Mouse (Mus musculus) gastrocnemius, postnatal 4 days (tissue): ENCODE results near the gene Cdc42ep3. TPM values are rescaled to one million over a fixed set of nuclear protein-coding genes. Genes with fewer than 3 reads are reported as not detected.

Experiments
- DNase-seq, 2 experiments: peaks; one replicate each; pipeline ENCODE4 v3.0.0; 2021 to 2022; ENCODE audit warnings: low spot score in 2 of 2, mixed read lengths in 2 of 2
- total RNA-seq, 2 experiments: library from RNA; stranded (reverse); gene quantifications; 2 replicates each; pipeline ENCODE4 v1.2.3; 2021

Cdc42ep3 gene
- total RNA-seq, 2 experiments from 2014 or later, result 29.2 to 37.2 TPM

- no peak for DNase-seq
Observed at GRCm38 (mm10) chr17:79345001-79345709, 9.7 kb downstream of the Cdc42ep3 start.

- no peak for DNase-seq
Observed at GRCm38 (mm10) chr17:79343334-79343946, 11.5 kb downstream of the Cdc42ep3 start.

GRCm38 (mm10) chr17:79342639-79343333 lies 12.1 kb downstream of the Cdc42ep3 start:
- no peak for DNase-seq

DNA sequence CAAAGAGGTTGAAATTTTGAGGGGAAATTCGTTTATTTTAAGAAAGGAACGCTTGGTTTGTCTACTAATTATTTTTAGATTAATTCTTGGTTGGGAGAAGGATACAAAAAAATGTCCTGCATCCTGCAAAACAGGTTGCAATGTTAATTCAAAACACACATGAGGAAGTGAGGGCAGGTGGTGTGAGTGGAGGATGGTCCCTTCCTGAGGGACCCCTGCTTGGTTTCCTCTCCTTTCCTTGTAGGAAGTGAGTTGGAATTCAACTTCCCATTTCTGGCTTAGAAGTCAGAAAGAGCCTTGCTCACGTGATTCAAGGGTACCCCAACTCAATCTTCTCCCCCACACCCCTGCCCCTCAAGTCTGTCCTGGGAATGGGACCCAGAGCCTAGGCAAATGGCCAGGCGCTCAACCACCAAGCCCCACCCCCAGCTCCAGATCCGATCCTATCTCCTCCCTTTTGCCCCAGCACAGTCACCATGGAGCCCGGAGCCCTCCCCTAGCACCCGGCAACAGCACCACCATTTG lies 12.9 kb downstream of the Cdc42ep3 start:
- no peak for DNase-seq

- DNase-seq, result no peak
Observed at GRCm38 (mm10) chr17:79337494-79337893, 17.4 kb downstream of the Cdc42ep3 start.

DNA sequence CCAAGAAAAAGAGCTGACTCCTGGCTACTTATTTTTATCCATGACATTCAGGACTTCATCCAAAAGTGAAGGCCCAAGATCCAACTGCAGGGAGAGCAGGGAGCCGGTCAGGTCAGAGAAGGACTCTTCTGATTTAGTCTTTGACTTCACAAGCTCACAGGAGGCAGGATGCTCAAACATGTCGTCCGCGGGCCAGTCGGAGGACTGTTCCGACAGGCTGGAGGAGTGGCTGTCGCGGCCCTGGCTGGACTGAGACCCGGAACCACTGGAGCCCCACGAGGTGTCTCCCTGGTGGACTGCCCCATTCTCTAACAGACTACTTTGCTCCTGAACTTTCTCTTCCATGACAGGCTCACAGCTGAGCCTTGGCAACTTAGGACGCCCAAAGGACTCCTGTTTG lies 20.2 kb downstream of the Cdc42ep3 start:
- DNase-seq, result no peak

GRCm38 (mm10) chr17:79333650-79334049 lies 21.2 kb downstream of the Cdc42ep3 start:
- DNase-seq, result no peak

DNA sequence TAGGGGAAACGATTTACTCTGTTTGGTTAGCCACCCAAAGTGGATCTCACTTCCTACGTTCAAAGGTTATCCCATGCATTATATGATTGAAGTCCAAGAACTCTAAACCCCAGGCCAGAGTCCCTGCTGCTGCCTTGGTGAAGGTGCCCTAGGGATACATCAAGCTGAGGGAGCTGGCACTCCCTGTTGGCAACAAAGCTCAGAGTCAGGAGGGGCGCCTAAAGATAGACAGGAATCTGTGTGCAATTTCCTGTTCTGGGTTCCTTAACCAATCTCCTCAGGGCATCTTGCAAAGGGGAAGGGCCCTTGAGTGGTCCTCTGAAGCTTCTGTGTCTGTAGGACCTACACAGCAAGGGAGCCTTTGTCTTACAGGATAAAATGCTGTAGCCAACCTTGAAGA lies 22.0 kb downstream of the Cdc42ep3 start:
- DNase-seq, result no peak

- no peak for DNase-seq
Observed at GRCm38 (mm10) chr17:79330397-79330796, 24.5 kb downstream of the Cdc42ep3 start.

DNA sequence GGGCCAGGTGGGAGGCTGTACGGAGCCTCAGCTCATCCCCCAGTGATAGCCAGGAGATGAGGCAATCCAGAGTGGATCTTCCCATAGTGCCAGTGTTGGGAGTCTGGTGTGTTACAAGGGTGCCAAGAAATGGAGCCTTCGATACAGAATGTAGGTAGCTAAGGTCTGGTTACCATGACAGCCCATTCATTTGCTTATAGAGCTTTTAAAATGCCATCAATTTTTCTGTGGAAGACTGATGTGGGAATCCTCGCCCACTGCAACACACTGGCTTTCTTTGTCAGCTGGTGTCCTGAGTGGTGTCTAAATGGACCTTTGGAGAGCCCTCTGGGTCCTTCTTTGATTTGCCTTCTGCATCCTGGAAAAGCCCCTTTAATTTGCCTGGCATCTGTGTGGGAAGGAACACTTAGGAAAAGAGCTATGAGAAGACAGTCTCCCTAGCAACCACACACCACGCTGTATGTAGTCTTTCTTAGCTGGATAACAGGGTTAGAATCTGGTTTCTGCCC lies 28.0 kb downstream of the Cdc42ep3 start:
- no peak for DNase-seq

GRCm38 (mm10) chr17:79317085-79317751 lies 37.7 kb downstream of the Cdc42ep3 start:
- no peak for DNase-seq

GRCm38 (mm10) chr17:79315415-79316094 lies 39.3 kb downstream of the Cdc42ep3 start:
- DNase-seq, result no peak

DNA sequence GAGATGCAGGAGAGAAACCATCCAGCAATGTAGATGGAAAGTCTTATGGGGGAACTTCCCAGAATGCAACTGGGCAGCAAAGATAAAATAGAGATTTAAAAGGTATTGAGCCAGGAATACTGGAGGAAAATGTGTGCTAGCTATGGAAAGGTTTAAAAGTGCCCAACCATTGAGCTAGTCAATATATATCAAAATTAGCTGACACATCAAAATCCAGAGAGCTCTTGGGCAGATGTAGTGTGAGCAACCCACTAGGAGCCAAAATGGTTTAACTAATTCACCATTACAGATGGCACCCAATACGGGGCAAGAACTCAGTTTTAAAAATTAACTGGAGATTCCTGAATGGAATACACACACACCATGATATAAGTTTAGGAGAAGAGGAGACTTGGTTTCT lies 44.4 kb downstream of the Cdc42ep3 start:
- DNase-seq, result no peak

DNA sequence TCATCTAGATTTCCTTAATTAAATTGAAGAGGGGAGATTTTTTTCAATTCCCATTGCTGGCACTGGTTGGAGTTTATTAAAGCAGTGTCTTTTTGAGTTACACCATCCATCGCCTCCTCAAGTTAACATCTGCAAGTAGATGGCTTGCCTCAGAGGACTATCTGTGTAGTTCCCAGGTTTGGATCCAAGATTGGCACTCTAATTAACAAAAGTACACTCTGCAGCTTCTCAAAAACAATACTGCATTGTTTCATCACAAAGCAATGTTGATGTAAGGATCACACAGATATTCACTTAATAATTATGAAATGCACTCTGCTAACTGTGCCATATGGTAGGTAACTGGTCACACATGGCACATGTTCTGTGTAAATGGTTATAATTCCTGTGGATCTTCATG lies 45.4 kb downstream of the Cdc42ep3 start:
- no peak for DNase-seq

GRCm38 (mm10) chr17:79305644-79306043 lies 49.2 kb downstream of the Cdc42ep3 start:
- no peak for DNase-seq

DNA sequence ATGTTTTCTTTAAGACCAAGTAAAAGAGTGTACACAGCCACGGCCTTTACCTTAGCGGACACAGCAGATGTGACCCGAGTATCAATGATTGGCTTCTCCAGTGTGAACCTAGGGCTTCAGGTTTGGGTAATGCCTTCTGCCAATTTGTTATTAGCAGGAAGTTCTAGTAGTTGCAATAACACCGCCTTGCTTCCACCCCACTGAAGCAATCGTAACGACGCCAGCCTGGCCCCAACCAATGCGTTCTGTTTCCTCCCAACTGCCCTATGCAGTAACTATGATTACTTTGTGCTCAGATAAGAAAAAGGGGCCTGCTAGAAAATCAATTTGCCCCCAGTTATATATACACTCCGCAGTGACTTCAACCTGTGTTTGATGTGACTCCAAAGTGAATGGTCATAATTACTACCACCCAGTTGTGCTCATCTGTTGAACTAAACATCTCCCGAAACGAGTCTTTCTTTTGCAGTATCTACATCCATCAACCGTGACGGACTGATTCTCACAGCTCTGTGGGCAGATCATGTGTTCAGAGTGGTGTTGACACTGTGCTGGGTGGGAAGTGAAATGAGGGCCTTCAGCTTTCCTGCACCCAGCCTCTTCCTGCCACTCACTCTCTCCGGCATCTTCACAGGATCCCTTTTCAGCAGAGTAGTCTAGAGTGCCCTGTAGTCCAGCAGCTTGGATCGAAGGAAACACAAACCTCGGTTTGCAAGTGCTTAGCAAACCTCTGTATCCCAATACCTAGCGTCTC lies 51.0 kb downstream of the Cdc42ep3 start:
- no peak for DNase-seq

GRCm38 (mm10) chr17:79303238-79303637 lies 51.7 kb downstream of the Cdc42ep3 start:
- no peak for DNase-seq

GRCm38 (mm10) chr17:79299925-79300324 lies 55.0 kb downstream of the Cdc42ep3 start:
- DNase-seq, result no peak

- no peak for DNase-seq
Observed at GRCm38 (mm10) chr17:79298968-79299367, 55.9 kb downstream of the Cdc42ep3 start.

GRCm38 (mm10) chr17:79295926-79296325 lies 59.0 kb downstream of the Cdc42ep3 start:
- DNase-seq, result no peak
